Mouse (Mus musculus) embryonic facial prominence, embryonic 13.5 days (tissue): Measurements from ENCODE around the gene Foxp1. TPM values are rescaled to one million over a fixed set of nuclear protein-coding genes. Genes with fewer than 3 reads are reported as not detected.

Experiments used
- ATAC-seq: fragments of 200-750 bp; cut with Nextera tagmentation; 2 replicates; pipeline ENCODE4 v1.8.0; 2017; ENCODE audit warnings: low read depth; ENCODE audit not compliant: insufficient number of reproducible peaks, insufficient read depth, low FRiP score, low TSS enrichment
- H3K27ac ChIP-seq: fragments of 300-500 bp; sonication (generic); 2 replicates; pipeline ENCODE4 v1.5.1; 2015; ENCODE audit warnings: moderate library complexity, mild to moderate bottlenecking, inconsistent platforms
- H3K27me3 ChIP-seq: fragments of 300-500 bp; sonication (generic); 2 replicates; pipeline ENCODE4 v1.6.1; 2015; ENCODE audit warnings: mild to moderate bottlenecking, inconsistent platforms
- H3K36me3 ChIP-seq: fragments of 300-500 bp; sonication (generic); 2 replicates; pipeline ENCODE4 v1.6.1; 2015; ENCODE audit warnings: mild to moderate bottlenecking, inconsistent platforms
- H3K4me1 ChIP-seq: fragments of 300-500 bp; sonication (generic); 2 replicates; pipeline ENCODE4 v1.6.1; 2015; ENCODE audit warnings: inconsistent platforms
- H3K4me2 ChIP-seq: fragments of 300-500 bp; sonication (generic); 2 replicates; pipeline ENCODE4 v1.6.1; 2015; ENCODE audit warnings: moderate library complexity, mild to moderate bottlenecking, inconsistent platforms
- H3K4me3 ChIP-seq: fragments of 300-500 bp; sonication (generic); 2 replicates; pipeline ENCODE4 v1.5.1; 2015; ENCODE audit warnings: mild to moderate bottlenecking, inconsistent platforms
- H3K9ac ChIP-seq: fragments of 300-500 bp; sonication (generic); 2 replicates; pipeline ENCODE4 v1.6.1; 2015; ENCODE audit warnings: mild to moderate bottlenecking, inconsistent platforms
- H3K9me3 ChIP-seq: fragments of 300-500 bp; sonication (generic); 2 replicates; pipeline ENCODE4 v1.6.1; 2016; ENCODE audit warnings: inconsistent platforms
- WGBS: fragments of 180-500 bp; shearing (Covaris S2); methylation state at CpG from one replicate; pipeline ENCODE4 v1.1.7; 2015; ENCODE audit warnings: mixed read lengths; 5-methylcytosine and 5-hydroxymethylcytosine counted together
- polyA plus RNA-seq: library from polyadenylated mRNA; unstranded; fragments of >200 nt; fragmentation: Nextera tagmentation; extraction: Ambion mirVana; gene quantifications from 2 replicates; pipeline ENCODE4 v1.2.1, GENCODE M21; 2015

Gene Foxp1
- polyA plus RNA-seq, 1 experiment from 2014 or later = 66.7 TPM

DNA sequence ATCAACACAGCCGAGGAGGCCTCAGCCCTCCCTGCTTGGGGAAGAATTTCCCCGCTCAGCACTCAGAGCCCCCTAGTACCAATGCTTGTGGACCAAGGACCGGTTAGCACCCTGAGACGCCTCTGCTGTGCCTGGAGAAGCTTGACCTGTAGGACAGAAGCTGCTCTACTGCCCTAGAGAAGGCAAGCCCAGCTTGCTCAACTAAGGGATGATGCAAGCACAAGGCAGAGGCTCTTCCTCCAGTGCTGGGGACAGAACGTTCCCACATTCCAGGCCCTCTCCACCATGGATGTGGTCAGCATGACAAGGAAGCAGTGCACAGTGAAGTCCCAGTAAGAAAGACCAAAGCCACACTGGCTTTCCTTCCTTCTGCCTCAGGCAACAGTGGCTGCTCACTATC, 347.1 kb downstream of the Foxp1 start:
- Histone ChIP-seq H3K36me3 (no peaks in the 10 kb centered on the region), H3K4me1 (peaks cover 11% of the 10 kb centered on the region), H3K9ac (no peak overlapping the region), H3K4me3 (no peak overlapping the region), H3K27me3 (no peaks in the 10 kb centered on the region), H3K9me3 (no peaks in the 10 kb centered on the region), H3K4me2 (no peak overlapping the region), H3K27ac (no peak overlapping the region)
- whole genome bisulfite sequencing = 66% methylated on average over 5 of the region's 5 CpGs
- no peak for ATAC-seq

- Histone ChIP-seq H3K36me3 (no peaks in the 10 kb centered on the region), H3K9me3 (no peaks in the 10 kb centered on the region), H3K4me1 (peaks cover 11% of the 10 kb centered on the region), H3K27me3 (no peaks in the 10 kb centered on the region), H3K4me3 (no peak overlapping the region), H3K27ac (no peak overlapping the region), H3K4me2 (no peak overlapping the region), H3K9ac (no peak overlapping the region)
- no peak for ATAC-seq
- WGBS = 69% methylated on average over 2 of the region's 2 CpGs
Measured at GRCm38 (mm10) chr6:99173902-99174210, 348.7 kb downstream of the Foxp1 start.

DNA sequence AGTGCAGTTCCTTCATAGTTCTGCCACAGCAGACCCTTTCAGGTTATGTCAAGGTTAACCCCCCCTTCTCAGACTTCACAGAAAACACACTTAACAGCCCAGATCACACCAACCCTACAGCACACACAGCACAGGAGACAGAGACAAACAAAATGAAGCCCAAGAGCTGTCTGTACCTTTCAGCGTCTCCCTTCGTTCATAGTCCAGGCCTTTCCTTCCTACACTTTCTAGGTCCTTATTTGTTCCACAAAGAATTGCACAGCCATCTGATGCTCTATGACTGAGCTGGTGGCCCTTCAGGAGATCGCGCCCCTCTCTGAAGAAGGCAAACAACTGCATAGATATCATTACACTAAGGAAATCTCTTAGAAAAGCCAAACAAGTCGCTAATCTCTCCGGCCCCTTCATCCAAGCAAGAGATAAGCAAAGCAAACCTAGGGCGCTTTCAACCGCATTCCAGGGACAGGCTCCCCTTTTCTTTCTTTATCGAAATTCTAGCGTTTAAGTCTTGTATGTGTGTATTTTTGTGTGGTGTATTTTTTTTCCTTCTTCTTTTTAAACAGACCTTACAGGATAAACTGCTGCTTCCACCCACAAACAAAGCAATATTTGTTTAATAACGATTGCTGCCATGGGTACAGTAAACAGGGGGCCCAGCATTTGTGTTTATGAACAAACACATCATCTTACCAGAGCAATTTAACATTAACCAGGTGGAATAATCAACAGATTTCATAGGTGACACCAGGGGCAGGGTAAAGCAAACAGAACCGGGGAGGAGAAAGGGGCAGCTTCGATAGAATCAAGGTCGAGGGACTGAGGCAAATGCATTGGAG, 349.2 kb downstream of the Foxp1 start:
- ATAC-seq = no peak
- no peak overlapping the region for H3K27ac ChIP-seq
- no peak overlapping the region for H3K4me2 ChIP-seq
- no peak overlapping the region for H3K9ac ChIP-seq
- no peaks in the 10 kb centered on the region for H3K9me3 ChIP-seq
- no peaks in the 10 kb centered on the region for H3K27me3 ChIP-seq
- no peaks in the 10 kb centered on the region for H3K36me3 ChIP-seq
- WGBS = 72% methylated on average over 14 of the region's 14 CpGs
- H3K4me3 ChIP-seq = no peak overlapping the region
- H3K4me1 ChIP-seq = peaks cover 11% of the 10 kb centered on the region

- Histone ChIP-seq H3K36me3 (no peaks in the 10 kb centered on the region), H3K27ac (no peak overlapping the region), H3K9me3 (no peaks in the 10 kb centered on the region), H3K9ac (no peak overlapping the region), H3K4me1 (peaks cover 11% of the 10 kb centered on the region), H3K27me3 (no peaks in the 10 kb centered on the region), H3K4me3 (no peak overlapping the region), H3K4me2 (no peak overlapping the region)
- ATAC-seq = no peak
- 84% methylated on average over 6 of the region's 6 CpGs for WGBS
Measured at GRCm38 (mm10) chr6:99172589-99172986, 349.9 kb downstream of the Foxp1 start.

GRCm38 (mm10) chr6:99171901-99172588, 350.5 kb downstream of the Foxp1 start:
- Histone ChIP-seq H3K4me3 (no peak overlapping the region), H3K27ac (no peak overlapping the region), H3K4me2 (no peak overlapping the region), H3K27me3 (no peaks in the 10 kb centered on the region), H3K4me1 (peaks cover 11% of the 10 kb centered on the region), H3K36me3 (no peaks in the 10 kb centered on the region), H3K9ac (no peak overlapping the region), H3K9me3 (no peaks in the 10 kb centered on the region)
- ATAC-seq = no peak
- WGBS = 84% methylated on average over 8 of the region's 8 CpGs

GRCm38 (mm10) chr6:99171281-99171825, 351.2 kb downstream of the Foxp1 start:
- no peaks in the 10 kb centered on the region for H3K27me3 ChIP-seq
- no peak overlapping the region for H3K9ac ChIP-seq
- no peaks in the 10 kb centered on the region for H3K36me3 ChIP-seq
- WGBS = 76% methylated on average over 6 of the region's 6 CpGs
- no peak overlapping the region for H3K4me3 ChIP-seq
- peaks cover 11% of the 10 kb centered on the region for H3K4me1 ChIP-seq
- H3K4me2 ChIP-seq = no peak overlapping the region
- no peak overlapping the region for H3K27ac ChIP-seq
- no peaks in the 10 kb centered on the region for H3K9me3 ChIP-seq
- ATAC-seq = no peak

GRCm38 (mm10) chr6:99168727-99169126, 353.8 kb downstream of the Foxp1 start:
- Histone ChIP-seq H3K9ac (no peak overlapping the region), H3K27ac (no peak overlapping the region), H3K9me3 (no peaks in the 10 kb centered on the region), H3K36me3 (no peaks in the 10 kb centered on the region), H3K27me3 (peaks cover 6% of the 10 kb centered on the region; the same call in 1 of the 2 replicates), H3K4me3 (no peak overlapping the region), H3K4me1 (peaks cover 6% of the 10 kb centered on the region), H3K4me2 (no peak overlapping the region)
- WGBS = 78% methylated on average over 2 of the region's 2 CpGs
- no peak for ATAC-seq

- Histone ChIP-seq H3K4me1 (peaks cover 5% of the 10 kb centered on the region), H3K36me3 (no peaks in the 10 kb centered on the region), H3K9me3 (no peaks in the 10 kb centered on the region), H3K27me3 (peaks cover 13% of the 10 kb centered on the region), H3K27ac (no peak overlapping the region), H3K9ac (no peak overlapping the region), H3K4me2 (no peak overlapping the region), H3K4me3 (no peak overlapping the region)
- 77% methylated on average over 8 of the region's 8 CpGs for WGBS
- no peak for ATAC-seq
Measured at GRCm38 (mm10) chr6:99167001-99167400, 355.5 kb downstream of the Foxp1 start.

DNA sequence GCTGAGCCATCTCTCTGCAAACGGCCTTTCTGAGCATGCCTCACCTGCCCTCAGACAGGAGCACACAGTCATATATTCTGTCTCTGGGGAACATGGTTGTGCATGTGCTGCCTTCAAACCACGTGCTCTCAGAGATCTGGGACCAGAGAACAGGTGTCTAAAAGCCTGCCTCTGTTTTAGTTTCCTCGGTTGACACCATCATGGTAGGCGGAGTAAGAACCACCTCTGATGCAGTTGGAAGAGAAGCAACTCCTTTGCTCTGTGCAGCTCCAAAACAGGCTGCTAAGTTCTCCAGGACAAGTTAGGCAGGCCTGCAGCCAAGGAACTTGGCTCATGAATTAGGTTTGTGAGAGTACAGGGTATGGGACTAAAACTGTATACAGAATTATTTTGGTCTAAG, 356.4 kb downstream of the Foxp1 start:
- Histone ChIP-seq H3K4me2 (no peak overlapping the region), H3K9ac (no peak overlapping the region), H3K36me3 (no peaks in the 10 kb centered on the region), H3K27me3 (peaks cover 19% of the 10 kb centered on the region), H3K27ac (no peak overlapping the region), H3K4me3 (no peak overlapping the region), H3K4me1 (no peaks in the 10 kb centered on the region), H3K9me3 (no peaks in the 10 kb centered on the region)
- 85% methylated on average over 4 of the region's 4 CpGs for WGBS
- no peak for ATAC-seq

DNA sequence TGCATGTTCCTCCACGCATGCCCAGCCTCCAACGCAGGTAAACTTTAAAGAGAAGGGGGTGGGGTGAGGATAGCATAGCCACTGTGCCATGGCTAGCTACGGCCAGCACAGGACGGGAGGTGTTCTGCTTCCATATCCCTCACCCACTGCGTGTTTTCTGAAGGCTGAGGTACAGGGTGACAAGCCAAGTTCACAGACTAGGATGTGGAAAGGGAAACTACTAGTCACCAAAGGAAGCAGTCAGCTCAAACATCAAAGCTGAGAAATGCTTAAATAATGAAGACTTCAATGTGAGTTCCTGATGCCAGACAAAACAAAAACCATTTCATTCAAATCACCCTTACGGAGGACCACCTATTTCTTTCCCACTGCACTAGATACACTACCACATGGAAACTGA, 357.8 kb downstream of the Foxp1 start:
- H3K27me3 ChIP-seq = peaks cover 21% of the 10 kb centered on the region
- no peaks in the 10 kb centered on the region for H3K9me3 ChIP-seq
- no peak for ATAC-seq
- no peak overlapping the region for H3K27ac ChIP-seq
- no peak overlapping the region for H3K9ac ChIP-seq
- H3K4me2 ChIP-seq = no peak overlapping the region
- H3K4me3 ChIP-seq = no peak overlapping the region
- WGBS = 87% methylated on average over 6 of the region's 6 CpGs
- H3K4me1 ChIP-seq = peaks cover 11% of the 10 kb centered on the region
- no peaks in the 10 kb centered on the region for H3K36me3 ChIP-seq

GRCm38 (mm10) chr6:99162716-99163115, 359.8 kb downstream of the Foxp1 start:
- Histone ChIP-seq H3K4me3 (no peak overlapping the region), H3K9ac (no peak overlapping the region), H3K36me3 (no peaks in the 10 kb centered on the region), H3K4me1 (peaks cover 19% of the 10 kb centered on the region), H3K27ac (no peak overlapping the region), H3K27me3 (peaks cover 30% of the 10 kb centered on the region), H3K9me3 (no peaks in the 10 kb centered on the region), H3K4me2 (no peak overlapping the region)
- ATAC-seq = no peak
- WGBS = 83% methylated on average over 15 of the region's 15 CpGs

DNA sequence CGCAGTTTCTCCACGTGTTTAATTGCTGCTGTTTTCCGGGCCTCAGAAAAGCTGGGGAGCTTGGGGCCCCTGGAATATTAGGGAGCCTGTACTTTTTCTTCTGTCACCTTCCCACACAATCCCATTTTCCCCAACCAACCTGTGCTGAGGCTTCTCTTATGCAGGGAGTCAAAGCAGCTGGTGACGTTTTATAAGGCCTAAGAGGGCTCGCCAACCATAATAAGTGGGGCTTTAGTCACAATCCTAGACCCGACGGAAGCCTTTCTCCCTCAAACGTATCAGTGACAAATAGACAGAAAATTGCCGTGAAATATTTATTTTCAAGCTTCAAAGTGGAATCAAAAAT, 362.2 kb downstream of the Foxp1 start:
- Histone ChIP-seq H3K36me3 (no peaks in the 10 kb centered on the region), H3K27ac (peak overlapping the region; percentile 71; the same call in 1 of the 2 replicates), H3K4me1 (peaks cover 24% of the 10 kb centered on the region), H3K4me3 (peak overlapping the region; percentile 15), H3K4me2 (peak overlapping the region; percentile 53), H3K27me3 (peaks cover 37% of the 10 kb centered on the region), H3K9me3 (no peaks in the 10 kb centered on the region), H3K9ac (peak overlapping the region; percentile 44; the same call in 1 of the 2 replicates)
- 17% methylated on average over 9 of the region's 9 CpGs for WGBS
- ATAC-seq = no peak
